Mouse (Mus musculus): Measurements from ENCODE around the gene Numb.

- TF ChIP-seq CTCF (IDR thresholded peaks at IDR 0.05): peak; percentile 83
- no peak for TF ChIP-seq EP300 (IDR thresholded peaks at IDR 0.05)
These were observed 151.1 kb downstream of the Numb start for GRCm38 (mm10) chr12:83770418-83771256.

All from lung, postnatal 0 days (tissue).